Mouse (Mus musculus) lung, postnatal 0 days (tissue): Measurements from ENCODE around the gene Gria3.

Experiments used
- CTCF ChIP-seq: IDR thresholded peaks from 2 replicates; pipeline ENCODE4 v1.5.1; 2016; ENCODE audit warnings: antibody characterized with exemption, mild to moderate bottlenecking
- EP300 ChIP-seq: IDR thresholded peaks from 2 replicates; pipeline ENCODE4 v1.6.1; 2016; ENCODE audit warnings: antibody characterized with exemption, mild to moderate bottlenecking, control low read depth

DNA sequence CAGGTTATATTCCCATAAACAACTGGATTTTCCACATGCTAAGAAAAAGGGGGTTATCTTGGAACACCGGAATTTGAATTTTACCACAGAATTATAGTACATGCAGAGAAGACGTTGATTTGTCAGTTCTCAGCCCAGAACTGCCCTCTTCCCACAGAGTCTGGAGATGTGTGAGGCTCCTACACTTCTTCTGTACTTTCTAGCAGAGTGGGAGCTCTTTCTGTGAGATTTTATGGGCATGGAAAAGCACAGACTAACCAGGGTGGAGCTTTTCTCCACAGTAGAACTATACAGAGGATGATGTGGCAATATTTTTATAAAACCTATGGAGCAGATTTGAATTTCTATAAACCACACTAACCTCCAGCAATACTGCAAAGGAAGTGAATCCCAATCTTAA, 217.7 kb downstream of the Gria3 start:
- TF ChIP-seq CTCF: no peak
- no peak for TF ChIP-seq EP300
